Mouse (Mus musculus) cortical plate, adult 2 months (tissue): Measurements from ENCODE around the gene Vamp8.

Source experiments
- CTCF ChIP-seq: fragments of 200-500 bp; IDR thresholded peaks from 2 replicates; pipeline ENCODE4 v1.5.1; 2011; ENCODE audit warnings: mild to moderate bottlenecking, control low read depth, low read length; ENCODE audit not compliant: insufficient read depth; ENCODE audit errors: extremely low read depth
- POLR2A ChIP-seq: fragments of 200-500 bp; IDR thresholded peaks from 2 replicates; pipeline ENCODE4 v1.6.1; 2011; ENCODE audit warnings: mild to moderate bottlenecking, low read length, control low read depth; ENCODE audit not compliant: insufficient read depth; ENCODE audit errors: extremely low read depth

DNA sequence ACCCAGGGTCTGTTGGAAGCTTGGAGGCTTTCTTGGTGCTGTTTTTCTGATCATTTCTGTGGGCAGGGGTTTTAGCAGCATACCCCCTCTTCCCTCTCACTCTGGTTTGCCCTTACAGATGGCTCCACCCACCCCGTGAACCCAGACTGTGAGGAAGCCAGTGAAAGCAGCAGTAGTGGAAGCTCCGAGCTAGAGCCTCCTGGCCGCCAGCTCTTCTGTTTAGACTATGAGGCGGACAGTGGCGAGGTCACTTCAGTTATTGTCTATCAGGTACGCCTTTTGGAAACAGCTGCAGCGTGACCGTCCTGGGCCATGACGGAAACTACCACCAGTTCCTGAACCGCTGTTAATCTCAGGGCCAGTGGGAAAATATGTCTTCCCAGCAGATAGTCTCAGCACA lies 42.1 kb downstream of the Vamp8 start:
- no peak for TF ChIP-seq POLR2A
- no peak for TF ChIP-seq CTCF
